Mouse (Mus musculus): Measurements from ENCODE around the gene Cabp2.

Gene Cabp2

DNA sequence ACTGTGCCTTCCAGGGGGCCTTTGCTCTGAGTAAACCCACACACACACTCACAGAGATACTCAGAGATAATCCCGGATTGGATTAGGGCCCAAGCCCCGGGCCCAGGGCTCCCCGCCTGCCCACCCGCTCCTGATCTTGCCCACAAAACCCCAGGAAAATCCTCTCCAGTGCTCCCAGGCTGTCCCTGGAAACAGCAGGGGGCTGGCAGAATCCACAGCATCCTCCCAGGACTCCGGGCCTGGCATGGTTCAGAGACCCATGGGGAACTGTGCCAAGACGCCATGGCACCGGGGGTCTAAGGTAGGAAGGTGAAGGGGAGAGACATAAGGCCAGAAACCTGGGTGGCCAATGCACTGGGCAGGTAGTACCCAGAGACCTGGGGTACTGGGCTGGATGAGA, 1.9 kb downstream of the Cabp2 start:
- peak in 1 of 2 experiments; percentile 44 for DNase-seq

DNA sequence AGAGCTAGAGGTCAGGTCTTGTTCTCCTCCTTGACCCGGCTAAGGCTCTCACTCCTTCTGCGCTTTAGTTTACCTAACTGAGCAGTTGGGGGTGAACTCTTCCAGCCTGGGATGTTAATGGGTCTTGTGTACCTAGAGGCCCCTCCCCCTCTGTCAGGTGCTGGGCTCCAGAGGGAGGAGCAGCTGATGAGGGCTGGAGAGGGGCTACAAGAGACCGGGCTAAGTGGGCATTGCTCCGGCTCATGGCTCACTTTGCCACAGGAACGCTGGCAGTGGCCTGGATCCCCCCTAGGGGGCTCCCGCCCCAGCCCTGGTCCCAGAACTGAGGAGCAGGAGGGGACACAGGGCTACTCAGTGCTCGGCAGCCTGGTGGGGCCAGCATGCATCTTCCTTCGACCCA, 2.4 kb downstream of the Cabp2 start:
- no peak for DNase-seq

DNA sequence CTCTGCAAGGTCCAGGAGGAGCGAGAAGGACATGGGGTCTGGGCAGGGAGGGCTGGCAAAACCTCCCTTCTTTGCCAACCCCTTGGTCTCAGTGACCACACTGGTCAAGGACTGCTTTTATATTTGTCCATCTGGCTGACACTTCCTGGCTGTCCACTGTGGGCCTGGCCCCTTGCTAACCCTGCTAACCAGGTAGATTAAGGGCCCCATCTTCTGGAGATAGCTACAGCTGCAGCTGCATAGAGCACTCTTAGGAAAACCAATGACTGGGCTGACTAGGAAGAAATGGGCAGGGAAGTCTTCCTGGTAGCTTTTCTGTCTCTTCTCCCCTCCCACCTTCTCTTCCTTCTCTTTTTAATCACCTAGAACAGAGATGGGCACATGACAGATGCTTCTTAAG, 3.6 kb downstream of the Cabp2 start:
- DNase-seq, result peak in 1 of 2 experiments; percentile 27

DNA sequence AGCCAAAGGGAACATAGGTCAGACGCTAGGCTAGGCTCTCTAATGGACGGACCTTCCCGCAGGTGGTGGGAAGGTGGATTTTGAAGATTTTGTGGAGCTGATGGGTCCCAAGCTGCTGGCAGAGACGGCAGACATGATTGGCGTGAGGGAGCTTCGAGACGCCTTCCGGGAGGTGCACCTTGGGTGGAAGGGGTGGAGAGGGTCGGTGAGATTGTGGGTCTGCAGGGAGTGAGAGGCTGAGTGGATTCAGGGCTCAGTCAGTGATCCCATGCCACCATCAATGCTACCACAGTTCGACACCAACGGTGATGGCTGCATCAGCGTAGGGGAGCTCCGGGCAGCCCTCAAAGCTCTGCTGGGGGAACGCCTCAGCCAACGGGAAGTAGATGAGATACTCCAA, 4.8 kb downstream of the Cabp2 start:
- DNase-seq, result no peak

DNA sequence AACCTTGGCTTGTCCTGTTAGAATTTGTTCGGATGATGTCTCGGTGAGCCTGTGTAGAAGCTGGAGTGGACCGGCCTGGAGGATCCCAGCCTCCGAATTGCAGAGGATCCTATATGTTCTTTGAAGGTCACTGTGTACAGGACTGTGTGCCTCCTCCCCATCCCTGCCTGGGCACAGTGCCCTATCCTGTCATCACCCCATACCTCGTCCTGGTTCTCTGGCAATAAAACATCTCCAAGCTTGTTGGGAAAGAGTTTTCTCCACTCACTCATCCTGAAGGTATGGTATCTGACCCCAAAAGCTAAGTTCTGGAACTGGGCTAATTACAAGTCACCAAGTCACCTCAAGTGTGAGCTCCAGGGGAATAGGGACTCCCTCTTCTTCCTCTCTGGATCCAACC, 5.7 kb downstream of the Cabp2 start:
- peak in 1 of 2 experiments; percentile 16 for DNase-seq

DNA sequence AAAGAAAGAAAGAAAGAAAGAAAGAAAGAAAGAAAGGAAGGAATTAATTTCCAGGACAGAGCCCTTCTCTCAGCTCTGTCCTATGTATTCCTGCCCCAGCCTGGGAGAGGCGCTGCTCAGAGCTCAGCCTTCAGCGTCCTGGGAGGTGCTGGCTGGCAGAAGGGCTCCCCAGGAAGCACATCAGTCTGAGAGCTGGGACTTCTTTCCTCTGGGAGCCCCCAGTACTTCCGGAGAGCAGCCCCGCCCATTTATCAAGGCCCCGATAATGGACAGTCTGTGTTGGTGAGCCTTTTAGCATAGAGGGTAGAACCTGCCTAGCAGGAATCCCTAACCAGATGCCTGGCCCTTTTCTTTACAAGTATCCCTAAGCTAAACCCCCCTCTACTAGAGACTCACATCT, 6.8 kb downstream of the Cabp2 start:
- DNase-seq, result no peak

DNA sequence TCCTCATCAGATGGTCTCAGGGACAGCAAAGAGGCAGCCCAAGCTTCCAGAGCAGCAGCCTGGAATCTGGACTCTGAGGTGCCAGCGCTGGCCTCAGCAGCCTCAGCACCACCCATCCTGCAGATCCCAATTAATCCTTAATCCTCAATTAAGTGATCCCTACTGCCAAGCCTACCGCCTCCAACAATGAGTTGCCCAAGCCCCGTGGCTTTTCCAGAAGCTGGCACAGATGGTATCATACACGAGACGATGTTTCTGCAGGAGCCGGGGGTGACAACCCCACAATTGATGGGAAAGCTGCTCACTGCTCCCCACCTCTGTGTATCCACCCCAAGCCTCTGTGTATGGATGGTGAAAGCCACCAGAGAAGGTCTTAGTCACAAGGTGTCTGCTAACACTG, 7.8 kb downstream of the Cabp2 start:
- DNase-seq, result no peak

DNA sequence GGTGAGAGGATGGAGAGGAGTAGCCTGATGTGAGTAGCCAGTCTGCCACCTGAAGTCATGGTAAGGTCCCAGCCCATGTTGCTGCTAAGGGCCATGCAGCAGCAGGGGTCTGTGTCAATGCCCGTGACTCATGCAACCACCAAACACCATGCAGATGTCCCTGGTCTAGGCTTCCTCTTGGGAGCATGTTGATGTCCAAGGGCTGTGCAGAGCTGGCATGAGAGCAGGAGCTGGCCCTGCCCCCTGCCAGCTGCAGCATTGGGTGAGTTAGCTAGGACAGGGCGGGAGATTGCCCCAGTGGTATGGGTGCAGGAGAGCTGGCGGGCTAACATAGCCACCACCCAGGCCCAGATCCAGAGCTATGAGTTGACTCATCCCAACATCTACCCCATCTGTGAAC, 9.1 kb downstream of the Cabp2 start:
- DNase-seq, result no peak

DNA sequence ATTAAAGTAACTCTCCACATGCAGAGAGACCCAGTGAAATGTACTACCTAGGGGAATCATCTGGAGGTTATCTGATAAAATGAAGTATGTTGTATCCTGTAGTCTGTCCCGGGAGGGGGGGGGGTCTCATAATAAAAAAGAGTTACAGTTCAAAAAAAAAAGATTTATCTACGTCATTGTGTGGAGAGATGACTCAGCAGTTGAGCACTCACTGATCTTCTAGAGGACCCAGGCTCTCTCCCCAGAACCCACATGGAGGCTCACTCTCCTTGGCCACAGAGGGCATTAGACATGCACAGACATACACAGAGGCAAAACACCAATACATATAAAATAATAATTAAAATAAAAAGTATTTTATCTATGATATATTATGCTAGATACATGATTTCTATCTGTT, 10.0 kb downstream of the Cabp2 start:
- DNase-seq, result no peak

DNA sequence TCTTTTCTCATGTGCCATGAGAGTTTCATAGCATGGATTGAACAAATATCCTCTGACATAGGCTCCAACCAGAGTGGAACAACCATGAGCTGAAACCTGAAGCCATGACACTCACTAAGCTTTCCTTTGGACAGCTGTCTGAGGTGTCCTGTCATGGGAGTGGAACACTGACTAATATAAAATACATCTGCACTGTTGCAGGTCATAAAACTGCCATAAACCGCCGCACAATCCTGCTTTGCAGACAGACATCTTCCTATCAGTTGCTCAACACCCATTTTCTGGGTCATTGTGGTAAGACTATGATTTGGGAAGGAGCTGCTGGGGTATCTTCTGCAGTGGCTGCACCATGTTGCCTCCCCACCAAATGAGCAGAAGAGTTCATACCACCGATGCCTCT, 11.4 kb downstream of the Cabp2 start:
- DNase-seq, result no peak

DNA sequence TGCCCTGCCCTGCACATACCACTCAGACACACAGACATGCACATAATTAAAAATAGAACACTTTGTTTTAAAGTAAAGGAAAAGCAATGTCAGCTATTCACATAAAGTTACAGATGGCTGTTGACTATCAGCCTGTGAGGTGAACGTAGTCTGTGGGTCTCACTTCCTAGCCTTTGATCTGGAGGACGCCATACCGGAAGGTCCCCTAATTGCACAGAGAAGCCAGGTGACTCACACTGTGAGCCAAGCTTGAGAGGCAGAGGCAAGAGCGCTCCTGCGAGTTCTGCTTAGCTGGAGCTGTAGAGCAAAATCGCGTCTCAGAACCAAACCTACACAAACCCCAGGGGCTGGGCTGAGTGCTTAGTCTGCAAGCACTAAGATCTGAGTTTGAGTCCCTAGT, 12.4 kb downstream of the Cabp2 start:
- no peak for DNase-seq

DNA sequence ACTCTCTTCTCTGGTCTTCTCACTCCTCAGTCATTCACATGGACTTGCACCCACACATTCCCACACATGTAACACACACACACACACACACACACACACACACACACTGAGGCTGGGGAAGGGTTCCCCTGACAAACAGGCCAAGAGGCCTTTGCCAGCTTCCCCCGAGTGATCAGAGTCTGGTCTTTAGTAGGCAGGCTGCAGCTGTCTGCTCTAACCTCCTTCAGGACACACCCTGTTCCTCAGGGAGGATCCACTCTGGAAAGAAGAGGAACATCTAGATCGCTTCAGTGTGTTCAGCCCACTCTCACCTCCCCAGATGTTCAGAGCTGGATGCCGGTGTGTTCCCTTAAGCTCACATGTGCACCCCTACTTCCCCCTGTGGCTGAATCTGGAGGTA, 13.0 kb downstream of the Cabp2 start:
- no peak for DNase-seq

DNA sequence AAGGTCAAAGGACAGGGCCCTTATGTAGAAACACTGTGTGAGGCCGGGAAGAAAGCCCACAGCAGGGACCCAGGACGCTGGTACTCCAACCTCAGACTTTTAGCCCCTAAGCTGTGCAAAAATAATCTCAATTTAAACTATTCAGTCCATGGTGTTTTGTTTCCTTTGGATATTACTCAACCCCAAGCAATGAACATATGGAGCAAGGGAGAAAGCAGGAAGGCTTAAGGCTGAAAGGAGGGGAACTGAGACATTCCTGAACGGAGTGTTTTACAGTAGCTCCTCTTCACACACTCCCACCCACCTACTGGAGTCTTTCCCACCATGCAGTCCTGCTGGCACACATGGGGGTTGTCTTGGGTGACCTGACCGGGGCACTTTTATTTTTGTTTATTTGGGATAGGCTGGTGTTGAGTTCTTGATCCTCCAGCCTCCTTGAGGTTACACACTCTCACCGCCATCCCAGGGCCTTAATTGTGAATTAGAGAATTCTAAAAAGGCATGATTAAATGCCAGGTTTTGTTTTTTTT, 13.5 kb downstream of the Cabp2 start:
- no peak for DNase-seq

DNA sequence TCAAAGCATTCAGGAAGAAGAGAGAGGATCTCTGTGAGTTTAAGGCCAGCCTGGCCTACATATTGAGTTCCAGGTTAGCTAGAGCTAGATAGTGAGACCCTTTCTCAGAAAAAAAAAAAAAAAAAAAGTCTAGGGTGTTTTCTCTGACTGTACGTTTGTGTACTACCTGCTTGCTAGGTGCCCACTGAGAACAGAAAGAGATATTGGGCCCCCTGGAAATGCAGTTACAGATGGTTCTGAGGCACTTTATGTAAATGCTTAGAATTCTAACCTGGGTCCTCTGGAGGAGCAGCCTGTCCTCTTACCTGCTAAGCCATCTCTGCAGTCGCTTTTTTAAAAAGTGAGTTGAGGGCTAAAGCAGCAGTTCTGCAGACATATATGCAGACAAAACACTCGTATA, 14.4 kb downstream of the Cabp2 start:
- no peak for DNase-seq

DNA sequence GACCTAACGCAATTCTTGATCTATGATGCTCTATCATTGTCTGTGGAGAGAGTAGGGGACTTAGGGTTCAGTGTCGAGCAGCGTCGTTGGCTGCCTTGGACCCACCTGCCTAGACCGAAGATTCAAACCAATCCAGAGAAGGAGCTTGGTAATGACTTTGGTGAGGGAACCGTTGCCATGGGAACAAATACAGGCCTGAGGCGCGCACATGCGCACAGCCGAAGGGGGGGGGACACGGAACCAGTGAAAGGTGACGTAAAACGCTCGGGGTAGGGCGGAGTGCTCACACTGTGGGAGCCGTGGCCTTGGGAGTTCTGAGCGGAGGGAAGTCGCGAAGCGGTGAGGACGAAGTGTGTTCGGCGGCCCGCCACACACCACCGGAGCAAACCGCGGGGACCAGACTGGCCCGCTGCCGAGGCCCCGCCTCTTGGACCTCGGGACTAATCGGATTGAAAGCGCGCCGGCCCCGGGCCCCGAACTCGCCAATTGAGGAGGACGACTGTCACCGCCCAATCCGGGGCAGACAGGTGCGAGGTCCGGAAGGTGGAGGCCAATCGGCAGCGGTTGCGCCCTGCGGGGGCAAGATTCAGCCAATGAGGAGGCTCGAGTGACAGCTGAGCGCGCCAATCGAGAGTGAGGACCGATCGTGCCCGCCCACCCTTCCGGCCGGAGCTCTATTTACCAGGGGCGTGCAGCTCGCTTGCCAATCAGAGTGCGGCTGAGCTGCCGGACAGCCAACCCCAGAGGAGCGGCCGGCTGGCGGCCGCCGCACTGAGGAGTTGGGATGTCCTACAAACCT, 15.5 kb downstream of the Cabp2 start, which contains the start of gene Cdk2ap2:
Gene Cdk2ap2 (plus strand): TSS at position 541 of the 799 bp plus-strand sequence.
- DNase-seq, result peak; percentile 99 to 100

DNA sequence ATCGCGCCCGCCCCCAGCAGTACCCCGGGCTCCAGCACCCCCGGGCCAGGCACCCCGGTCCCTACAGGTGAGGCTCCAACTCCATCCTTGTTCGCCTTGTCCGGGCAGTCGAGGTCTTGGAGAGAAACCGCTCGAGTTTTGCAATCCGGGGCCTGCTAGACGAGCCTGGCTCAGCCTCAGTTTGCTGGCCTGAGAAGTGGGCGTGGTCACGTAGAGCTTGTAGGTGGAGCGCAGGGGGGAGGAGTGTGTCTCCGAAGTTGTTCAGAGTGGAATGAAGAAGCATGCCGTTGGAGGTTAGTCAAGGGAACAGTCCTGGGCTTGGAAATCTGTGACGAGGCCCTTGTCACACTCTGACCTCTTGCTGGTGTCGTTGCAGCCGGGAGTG, 16.1 kb downstream of the Cabp2 start:
- peak in 1 of 2 experiments; percentile 79 for DNase-seq

DNA sequence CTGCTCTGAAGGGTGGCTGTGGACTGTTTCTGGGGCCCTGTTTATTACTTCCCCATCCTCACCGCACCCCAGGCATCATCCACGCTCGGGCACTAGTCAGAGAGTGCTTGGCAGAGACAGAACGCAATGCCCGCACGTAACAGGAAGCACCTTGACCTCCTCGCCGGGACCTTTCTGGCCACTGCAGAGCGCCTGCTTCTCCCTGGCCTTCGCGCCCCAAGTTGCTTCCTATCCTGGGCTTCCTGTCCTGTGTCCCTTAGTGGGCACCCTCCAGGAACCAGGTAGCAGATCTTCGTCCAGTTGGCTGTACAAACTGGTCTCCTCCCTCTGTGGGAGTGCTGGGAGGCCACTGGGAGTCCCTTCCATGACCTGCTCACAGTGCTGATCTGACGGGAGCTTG, 17.0 kb downstream of the Cabp2 start:
- peak in 1 of 2 experiments; percentile 42 for DNase-seq

DNA sequence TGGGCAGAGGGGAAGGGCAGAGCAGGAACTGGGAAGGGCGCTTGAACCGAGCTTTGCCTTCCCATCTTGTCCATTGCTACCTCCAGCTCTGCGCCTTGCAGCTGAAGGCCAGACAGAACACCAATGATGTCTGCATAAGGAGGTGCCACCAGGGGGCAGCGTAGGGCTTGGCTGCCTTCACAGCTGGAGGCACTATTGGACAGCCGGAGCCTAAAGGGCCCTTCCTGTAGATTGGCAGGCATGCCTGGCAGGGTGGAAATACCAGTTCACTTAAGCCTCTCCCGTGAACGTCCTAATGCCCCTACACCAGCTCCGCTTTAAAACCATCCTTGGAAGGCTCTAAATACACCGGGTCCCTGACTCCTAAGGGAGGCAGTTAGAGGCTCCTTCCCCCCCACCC, 17.7 kb downstream of the Cabp2 start:
- peak; percentile 92 to 95 for DNase-seq

DNA sequence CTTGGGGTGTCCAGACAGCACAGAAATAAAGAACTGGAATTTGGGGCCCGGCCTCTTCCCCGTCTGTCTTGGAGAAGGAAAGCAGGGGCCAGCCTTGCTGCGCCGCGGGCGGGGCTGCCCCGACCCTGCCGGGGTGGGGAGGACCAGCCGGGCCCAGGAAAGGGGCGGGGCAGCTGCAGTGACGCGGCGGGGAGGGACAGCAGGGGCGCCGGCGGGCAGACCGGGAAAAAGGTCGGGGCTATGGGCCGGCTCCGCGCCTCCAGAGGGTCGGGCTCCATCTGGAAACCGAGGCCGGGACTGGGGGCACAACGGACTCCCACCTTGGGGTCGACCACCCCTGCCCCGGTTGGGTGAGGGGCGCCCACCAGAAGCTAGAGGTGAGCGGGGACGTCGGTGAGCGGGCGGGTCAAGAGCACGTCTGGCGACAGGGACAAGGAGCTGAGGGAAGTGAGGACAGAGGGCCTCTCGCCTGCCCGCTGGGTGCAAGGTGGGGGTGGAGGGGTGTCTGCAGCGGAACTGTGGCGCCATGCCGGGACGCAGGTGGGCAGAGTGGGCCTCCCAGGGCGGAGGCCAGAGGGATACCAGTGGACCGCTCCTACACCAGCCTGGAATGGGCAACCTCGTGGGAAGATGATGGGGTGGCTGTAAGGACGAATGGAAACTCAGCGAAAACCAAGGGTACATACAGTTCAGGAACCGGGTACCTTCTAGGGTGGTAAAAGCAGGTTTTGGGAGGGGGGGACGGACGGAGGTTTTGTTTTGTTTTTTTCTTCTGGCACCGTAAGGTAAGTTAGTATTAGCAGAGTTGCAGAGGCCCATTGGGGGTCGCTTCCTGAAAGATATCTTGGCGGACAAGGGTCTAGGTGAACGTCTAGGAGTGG, 18.7 kb downstream of the Cabp2 start, which contains the start of gene Pitpnm1:
Gene Pitpnm1 (plus strand): TSS at position 162 of the 881 bp plus-strand sequence.
- peak; percentile 75 to 80 for DNase-seq

DNA sequence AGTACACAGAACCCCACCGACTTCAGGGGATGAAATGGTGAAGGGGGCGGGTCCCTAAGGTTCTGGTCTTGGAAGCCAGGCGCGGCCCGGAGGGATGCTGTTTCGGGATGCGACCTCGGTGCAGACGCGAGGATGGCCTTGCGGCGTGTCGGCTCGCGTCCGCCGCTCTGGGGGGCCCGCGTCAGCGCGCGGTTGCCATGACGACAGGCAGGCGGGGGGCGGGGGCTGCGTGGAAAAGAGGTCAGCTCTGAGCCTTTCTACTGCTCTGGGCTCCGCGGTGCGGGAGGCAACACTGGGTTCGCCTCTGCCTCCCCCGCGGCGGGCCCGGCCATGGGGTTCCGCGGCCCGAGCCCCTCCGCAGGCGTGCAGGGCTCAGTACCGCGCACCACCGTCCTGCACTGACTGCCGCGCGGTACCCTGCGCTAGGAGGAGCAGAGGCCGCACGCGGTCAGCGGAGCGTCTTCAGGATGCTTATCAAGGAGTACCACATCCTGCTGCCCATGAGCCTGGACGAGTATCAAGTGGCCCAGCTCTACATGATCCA, 19.4 kb downstream of the Cabp2 start:
- DNase-seq, result peak; percentile 78 to 88

DNA sequence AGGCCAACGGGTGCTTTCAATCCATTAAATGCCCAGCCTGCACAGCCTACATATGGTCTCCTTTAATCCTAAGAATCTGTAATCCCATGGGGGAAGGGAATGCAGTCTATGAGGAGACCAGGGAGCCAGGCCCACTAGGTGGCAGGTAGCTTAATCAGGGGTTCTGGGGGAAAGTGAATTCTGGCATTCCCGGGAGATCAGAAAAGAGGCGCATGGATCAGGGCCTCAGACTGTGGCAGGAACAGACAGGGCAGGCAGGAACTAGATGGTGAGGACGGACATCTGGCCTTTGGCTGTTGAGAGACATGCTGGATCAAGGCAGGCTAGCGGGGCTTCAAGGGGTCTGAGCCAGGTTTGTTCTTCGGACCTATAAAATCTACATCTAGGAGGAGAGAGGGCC, 20.1 kb downstream of the Cabp2 start:
- peak; percentile 44 to 56 for DNase-seq

DNA sequence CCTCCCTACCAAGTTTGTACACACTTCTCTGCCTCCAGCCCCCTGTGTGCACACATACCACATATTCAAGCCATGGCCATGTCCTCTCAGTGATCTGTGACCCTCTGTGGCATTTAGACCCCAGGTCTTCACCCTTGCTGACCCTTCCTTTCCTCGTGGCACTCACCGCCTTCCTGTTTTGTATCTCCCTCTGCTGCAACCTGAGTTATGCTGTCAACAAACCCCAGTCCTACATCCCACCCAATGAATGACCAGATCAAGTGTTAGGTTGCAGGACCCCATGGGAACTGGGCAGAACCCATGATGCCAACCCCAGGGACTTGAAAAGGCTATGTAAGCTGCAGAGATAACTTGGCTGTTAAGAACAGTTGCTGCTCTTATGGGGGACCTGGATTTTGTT, 20.7 kb downstream of the Cabp2 start:
- DNase-seq, result peak in 1 of 2 experiments; percentile 9

DNA sequence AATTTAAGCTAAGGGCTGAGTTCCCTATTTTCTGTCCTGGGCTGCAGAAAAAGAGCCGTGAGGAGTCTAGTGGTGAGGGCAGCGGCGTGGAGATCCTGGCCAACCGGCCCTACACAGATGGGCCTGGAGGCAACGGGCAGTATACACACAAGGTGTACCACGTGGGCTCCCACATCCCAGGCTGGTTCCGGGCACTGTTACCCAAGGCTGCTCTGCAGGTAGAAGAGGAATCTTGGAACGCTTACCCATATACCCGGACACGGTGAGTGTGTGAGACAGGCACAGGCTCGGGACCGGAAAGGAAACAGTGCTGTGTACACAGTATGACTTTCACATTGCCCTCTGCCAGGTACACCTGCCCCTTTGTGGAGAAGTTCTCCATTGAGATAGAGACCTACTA, 21.2 kb downstream of the Cabp2 start:
- DNase-seq, result peak; percentile 72 to 74

Measured in cerebellum, adult 18-20 months (tissue).